Mouse (Mus musculus) kidney, adult 9 months (tissue): ENCODE measurements around the gene Arhgap29.

ENCODE experiments used
- DNase-seq: peaks from one replicate; pipeline ENCODE4 v3.0.0; 2022

Gene Arhgap29

DNA sequence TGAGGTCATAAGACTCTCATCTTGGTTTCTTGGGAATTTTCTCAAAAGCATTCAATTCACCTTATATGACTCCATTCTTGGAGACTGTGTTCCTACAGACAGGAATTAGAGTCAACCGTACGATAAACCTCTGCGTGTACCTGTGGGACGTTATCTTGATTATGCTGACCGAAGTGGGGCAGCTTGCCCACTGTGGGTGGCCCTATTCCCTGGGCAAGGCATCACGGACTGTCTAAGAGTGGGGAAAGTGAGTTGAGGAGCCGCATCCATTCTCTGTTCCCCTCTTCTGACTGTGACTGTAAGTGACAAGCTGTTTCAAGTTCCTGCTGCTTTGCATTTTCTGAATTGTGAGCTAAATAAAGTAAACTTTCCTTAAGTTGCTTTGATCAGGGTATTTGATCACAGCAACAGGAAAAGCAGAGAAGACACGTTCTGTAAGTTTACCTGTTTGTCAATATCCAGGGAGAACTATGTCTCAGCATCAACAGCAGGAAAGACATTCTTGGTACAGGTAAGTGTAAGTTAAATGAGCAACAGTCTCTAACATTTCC is at the start of gene Arhgap29:
Arhgap29 (plus strand) TSS at position 501 of the 551 bp plus-strand sequence.
- no peak for DNase-seq

DNA sequence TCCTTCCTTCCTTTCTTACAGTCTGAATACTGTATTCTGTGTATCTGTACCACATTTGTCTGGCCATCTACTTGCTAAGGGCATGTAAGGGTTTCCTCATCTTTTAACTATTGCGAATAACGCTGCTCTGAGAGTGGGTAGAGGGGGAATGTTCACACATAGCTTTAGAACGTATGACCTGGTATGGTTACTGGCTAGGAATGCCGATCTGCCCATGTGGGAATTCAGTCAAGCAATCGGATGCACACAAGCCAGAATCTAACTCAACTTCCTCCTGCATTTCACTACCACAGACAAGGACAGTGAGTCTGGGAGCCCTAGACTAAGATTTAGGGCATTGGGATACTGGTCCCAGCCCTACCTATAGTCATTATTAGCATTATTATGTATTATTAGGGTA is 49.6 kb upstream of the Arhgap29 start:
- DNase-seq, result peak; percentile 32

DNA sequence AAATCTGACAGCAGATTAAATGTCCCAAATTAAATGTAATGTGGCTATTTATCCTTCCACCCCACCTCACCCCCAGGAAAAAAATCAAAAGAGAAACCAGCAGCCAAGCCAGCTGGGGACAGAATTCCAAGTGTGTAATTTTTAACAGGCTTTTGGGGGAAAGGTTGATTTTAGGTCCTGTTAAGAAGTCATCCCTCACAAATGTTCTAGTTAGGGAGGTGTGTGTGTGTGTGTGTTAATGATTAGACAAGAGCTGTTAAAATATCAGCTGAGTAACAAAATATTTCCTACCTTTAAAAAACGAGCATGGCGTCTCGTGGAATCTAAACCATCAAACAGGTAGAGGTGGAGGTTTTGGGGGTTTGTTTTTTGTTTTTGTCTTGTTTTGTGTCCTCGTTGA is 49.1 kb upstream of the Arhgap29 start:
- peak; percentile 88 for DNase-seq

DNA sequence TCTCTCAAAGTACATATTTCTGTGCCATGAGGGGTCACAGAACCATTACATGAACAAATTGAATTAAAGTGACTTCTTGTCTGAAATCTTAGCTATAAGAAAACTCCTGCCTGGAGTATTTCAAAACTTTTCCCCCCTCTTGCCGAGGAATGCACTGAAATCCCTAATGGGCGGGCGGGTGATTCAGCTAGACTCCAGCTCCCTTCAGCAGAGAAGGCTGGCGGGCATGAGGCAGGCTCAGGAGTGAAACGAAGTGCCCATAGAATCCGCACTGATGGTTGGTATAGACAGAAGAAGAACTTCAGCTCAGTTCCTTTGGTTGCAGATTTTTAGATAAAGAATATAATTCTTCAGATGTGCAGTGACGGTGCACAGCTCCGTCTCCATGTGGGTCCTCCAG is 48.6 kb upstream of the Arhgap29 start:
- no peak for DNase-seq

DNA sequence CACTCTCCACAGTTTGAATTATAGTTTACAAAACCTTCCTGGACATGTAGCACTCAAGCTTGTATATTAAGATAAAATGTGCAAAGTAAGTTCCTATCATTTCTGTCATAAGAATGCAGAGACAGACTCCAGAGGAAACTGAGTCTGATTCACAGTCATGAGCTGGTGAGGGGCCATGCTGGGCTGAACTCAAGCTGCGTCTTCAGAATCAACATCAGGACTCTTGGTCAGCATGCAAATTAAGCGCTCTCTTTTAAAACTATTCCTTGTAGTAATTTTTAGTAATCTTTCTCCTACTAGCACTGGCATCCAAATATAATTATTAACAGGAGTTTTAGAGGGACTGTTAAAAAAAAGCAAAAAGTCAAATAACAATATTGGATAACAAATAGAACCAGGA is 47.9 kb upstream of the Arhgap29 start:
- DNase-seq, result peak; percentile 58

DNA sequence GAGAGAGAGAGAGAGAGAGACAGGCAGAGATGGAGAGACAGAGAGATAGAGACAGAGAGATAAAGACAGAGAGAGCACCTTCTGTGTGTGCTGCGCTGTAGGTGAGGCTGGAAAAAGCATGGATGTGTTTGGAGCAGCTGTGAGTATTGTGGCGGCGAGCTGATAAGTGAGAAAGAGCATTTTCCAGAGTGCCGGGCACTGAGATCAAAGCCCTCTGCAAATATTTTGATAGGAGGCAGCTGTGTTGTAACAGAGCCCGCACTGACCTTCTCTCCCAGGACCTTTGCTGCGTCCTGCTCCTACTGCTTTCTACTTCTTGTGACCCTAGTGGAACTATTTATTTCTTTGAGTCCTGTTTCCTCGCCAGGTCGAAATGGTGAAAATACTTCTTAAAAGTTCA is 45.7 kb upstream of the Arhgap29 start:
- no peak for DNase-seq

DNA sequence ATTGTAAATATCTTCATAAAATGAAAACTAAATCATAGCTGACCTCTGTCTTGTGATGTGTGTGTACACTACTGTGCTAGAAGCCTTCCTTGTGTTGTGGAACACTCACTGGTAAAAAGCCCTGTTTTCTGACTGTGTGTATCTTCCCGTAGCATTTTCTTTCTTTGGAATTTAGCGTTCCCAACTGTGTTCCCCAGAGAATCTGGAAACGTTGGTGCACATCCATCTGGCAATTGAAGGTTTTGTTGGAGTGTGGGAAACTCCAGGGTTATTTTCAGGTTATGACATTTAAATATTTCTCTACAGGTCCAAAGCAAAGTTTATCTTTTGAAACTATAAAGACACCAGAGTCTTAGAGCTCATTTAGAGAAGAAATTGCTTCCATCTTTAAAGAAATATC is 43.2 kb upstream of the Arhgap29 start:
- no peak for DNase-seq

DNA sequence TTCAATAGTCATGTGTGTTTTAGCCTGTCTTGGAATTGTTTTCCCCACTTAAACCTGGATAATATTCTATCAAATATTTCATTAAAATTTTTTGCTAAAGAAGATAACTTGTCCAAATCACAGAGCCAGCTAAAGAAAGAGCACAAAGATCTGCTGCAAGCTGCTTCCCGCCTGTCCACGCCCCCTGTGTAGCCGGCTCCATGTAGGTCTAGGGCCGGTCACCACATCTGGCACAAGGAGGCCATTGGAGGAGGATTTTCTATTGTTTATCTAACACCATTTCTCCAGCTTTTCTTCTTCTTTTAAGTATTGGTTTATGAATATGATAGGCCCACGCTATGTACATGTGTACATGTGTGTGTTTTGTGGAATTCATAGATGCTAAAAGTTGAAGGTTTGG is 38.9 kb upstream of the Arhgap29 start:
- DNase-seq, result no peak

DNA sequence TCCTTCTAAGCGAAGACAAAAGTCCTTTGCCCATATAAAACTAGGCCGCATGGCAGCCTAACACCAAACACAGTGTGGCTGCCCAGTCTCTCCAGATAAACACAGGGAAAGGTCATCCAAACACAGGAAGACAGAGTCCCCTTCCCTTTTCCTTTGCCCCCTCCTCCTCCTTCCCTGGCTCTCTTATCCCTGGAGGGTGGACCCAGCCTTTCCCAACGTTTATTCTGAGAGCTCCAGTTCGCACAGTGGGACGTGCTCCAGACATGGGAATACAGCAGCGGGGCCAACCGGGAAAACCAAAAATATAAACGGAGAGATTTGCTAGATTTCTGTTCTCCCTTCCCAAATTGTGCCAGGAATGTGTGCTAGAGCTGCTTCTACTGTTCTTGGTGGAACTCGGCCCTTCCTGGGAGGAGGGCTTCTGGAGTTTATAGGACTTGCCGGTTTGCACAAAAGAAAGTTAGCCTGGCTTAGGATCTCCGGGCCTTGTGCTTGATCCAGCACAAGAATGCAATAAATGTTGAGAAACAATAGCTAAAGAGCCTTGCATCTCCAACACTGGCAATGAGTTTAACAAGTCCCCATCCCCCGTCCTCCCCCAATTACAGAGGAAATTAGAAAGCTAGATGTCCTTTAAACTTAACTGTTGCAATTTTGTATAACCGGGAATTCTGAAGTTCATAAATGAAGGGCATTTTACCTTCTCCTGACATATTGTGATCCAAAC is 37.7 kb upstream of the Arhgap29 start:
- peak; percentile 55 for DNase-seq

DNA sequence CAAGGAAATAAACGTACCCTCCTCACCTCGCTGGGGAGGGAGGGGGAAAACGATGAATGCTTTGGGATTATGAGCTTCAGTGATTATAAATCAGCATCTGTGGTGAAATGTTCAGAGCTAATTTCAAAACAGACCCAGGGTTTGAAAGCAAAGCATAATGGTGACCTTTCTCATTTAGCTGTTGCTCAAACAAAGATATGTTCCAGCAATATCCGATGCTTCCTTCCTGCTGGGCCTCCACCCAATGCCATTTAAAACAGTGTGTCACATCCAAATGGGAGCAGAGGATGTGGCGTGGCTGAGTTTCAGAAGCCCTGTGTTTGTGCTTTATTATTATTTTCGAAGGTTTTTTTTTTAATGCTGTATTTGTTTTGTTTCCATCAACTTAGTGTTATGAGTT is 37.1 kb upstream of the Arhgap29 start:
- peak; percentile 72 for DNase-seq

DNA sequence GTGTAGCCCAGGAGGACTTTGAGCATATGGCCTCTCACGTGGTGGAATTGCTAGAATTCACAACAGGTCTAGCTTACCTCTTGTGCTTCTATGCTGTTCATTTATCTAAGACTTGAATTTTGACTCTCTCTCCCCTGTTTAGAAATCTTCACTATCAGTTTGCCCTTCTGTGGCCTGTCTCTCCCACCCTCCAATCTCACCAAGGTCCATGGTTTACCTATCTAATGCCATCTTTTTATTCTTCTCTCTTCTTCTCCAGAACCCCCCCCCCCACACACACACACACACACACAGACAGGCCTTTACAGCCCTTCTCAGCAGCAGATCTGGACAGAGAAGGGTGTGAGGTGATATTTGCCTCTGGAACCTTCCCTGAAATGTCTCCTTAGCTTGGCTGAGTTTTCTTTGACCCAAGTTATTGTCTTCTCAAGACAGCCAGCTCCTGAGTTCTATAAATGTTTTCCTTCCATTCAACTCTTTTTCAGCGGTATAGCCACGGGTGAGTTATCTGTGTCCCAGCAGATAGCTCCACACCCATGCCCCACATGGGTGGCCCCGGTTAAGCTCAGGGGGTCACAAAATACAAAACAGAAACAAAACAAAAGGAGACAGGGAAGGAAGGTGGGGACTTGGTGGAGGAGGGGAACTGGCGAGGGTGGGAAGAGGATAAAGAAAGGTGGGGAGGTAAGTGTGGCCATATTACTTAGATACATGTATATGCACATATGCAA is 35.4 kb upstream of the Arhgap29 start:
- DNase-seq, result no peak

DNA sequence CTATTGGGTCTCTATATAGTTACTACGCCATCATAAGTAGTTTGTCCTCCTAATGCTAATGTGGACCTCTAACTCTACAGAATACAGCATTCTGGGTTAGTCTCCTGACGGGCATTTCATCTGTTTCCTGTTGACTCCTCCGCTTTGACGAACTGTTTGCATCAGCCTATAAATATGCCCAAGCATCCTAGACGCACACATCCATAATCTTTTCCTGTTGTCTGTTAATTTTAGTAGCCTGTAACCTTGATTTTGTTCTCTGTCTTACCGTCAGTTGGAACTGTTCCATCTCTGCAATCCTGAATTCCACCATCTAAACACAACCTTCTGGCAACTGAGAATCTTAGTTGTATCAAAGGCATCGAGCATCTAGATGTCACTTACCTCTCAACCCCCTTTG is 34.7 kb upstream of the Arhgap29 start:
- no peak for DNase-seq

DNA sequence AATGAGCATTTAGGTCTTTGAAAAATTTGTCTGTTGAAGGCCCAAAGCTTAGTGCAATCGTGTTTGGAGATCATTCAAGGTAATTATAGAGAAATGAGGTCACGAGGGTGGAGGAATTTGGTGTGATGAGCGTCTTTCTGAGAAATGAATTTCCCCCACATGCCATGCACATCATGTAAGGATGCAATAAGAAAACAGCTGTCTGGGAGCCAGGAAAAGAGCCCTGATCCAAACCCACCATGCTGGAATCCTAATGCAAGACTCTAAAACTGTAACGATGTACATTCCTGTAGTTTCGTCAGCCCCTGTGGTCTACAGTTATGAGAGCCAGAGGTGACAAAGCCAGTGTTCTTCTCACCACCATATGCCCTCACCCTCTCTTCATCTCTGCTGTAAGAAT is 32.4 kb upstream of the Arhgap29 start:
- DNase-seq, result no peak

DNA sequence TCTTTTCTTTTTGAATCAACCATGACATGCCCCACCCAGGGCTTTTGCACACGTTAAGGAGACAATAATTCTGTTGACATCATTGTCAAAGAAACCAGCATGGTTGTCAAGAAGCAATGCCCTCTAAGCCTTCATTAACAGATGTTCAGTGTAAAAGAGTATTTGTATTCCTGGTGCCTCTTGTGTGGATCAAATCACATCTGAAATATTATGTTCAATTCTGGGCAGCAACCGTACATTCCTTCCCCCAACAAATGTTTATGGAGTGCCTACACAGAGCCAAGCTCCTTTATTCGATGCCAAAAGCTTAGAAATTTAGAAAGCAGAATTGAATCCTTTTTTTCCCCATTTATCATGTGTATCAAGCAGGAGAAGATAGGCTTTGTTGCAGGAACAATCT is 31.6 kb upstream of the Arhgap29 start:
- no peak for DNase-seq

DNA sequence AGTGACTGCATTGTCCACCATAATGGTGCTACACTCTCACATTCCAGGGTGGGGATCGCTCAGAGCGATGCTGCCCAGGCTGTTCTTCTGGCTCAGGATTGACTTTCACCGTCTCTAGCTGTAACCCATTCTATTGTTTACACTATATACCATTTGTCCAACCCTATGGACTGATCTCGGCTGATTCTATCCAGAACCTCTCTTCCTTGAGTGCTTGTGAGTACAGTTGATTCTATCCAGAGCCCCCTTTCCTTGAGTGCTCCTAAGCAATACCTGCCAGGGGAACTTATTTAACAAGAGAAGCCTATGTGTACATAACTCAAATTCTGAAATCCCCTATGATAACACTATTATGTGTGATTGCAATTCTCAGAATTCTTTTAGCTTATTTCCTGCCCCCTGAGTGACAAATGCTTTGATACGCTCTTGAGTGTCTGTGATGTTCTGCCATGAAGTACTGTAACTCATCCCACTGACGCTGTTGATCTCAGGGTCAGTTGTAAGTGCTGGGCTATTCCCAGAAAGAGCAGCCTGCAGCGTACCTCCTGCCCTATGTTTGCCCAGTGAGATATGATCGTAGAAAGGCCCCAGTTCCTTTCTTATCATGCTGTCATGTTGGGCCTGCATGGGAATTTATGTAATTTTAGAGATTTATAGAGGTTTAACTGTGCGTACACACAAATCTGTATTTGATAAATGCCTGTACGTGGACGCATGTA is 27.4 kb upstream of the Arhgap29 start:
- DNase-seq, result no peak

DNA sequence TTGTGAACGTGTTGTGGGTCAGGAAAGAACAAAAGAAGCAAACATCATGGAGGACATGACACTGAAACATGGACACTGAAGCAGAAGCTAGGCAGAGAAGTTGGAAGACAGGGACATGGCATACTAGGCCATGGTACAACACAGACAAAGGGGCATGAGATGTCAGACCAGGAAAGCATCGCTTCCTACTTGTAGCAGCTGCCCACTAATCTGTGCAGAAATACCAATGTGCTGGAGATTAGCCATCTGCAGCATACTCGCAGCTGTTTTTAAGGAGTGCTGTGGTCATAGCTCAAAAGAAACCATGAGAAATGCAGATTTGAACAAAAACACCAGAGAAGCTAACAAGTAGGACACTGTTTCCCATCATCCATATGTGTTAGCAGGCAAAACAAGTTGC is 24.7 kb upstream of the Arhgap29 start:
- no peak for DNase-seq

DNA sequence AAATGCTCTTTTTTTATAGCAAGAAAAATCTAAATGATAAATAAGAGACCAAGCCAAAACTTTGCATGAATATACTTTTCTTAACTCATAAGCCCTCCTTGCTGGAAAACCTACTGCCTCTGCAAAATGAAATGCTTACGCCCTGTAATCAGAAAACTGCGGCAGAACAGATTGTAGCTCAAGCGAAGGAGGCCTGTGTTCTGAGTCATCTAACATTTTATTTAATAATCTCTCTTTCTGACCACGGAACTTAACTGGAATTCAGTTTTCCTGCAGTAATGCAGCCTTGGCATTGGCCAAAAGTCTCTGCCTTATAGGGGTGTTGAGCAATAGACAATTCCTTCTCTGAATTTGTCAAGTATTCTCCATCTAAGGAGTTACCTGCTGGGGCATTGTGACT is 19.5 kb upstream of the Arhgap29 start:
- DNase-seq, result no peak

DNA sequence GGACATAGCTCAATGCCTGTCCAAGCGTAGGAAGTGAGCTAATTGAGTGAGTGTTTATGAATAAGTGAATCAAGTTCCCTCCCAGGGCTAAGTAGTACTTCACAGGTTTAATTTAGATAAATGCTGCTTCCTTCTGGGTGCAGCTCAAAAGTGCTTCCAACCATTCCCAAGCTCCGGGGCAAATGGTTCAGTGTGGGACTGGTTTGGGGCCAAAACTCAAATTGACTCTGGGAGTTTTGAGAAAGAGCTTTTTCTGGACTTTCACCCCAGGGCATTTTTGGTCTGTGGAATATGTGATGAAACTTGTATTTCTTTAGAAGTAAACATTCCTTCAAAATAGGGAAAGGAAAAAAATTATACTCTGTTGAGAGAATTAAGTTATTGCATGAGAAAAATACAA is 16.1 kb upstream of the Arhgap29 start:
- peak; percentile 35 for DNase-seq

DNA sequence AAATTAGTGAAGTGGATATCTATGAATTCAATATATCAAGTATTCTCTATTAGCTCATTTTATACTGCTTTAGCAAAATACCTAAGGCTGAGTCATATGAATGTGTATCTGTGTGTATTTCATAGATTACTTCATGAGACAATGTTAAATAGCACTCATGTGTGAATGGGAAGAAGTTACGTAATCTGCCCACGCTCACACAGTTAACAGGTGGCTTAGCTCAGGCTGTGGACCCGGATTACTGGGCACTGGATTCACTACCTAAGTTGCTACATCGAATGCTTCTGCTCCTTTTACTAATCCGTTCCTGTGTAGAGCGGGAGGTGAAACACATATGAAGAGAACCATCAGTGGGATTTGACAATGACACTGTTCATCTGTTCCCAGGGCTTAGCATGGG is 15.3 kb upstream of the Arhgap29 start:
- DNase-seq, result no peak

DNA sequence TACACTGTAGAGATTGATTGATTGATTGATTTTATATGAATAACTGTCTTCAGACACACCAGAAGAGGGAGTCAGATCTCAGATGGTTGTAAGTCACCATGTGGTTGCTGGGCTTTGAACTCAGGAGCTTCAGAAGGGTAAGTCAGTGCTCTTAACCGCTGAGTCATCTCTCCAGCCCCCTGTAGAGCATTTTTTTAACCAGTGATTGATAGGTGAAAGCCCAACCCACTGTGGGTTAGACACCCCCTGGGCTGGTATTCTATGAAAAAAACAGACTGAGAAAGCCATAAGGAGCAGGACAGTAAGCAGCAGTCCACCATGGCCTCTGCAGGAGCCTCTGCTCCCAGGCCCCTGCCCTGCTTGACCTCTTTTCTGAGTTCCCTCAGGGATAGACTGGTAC is 12.7 kb upstream of the Arhgap29 start:
- DNase-seq, result no peak

DNA sequence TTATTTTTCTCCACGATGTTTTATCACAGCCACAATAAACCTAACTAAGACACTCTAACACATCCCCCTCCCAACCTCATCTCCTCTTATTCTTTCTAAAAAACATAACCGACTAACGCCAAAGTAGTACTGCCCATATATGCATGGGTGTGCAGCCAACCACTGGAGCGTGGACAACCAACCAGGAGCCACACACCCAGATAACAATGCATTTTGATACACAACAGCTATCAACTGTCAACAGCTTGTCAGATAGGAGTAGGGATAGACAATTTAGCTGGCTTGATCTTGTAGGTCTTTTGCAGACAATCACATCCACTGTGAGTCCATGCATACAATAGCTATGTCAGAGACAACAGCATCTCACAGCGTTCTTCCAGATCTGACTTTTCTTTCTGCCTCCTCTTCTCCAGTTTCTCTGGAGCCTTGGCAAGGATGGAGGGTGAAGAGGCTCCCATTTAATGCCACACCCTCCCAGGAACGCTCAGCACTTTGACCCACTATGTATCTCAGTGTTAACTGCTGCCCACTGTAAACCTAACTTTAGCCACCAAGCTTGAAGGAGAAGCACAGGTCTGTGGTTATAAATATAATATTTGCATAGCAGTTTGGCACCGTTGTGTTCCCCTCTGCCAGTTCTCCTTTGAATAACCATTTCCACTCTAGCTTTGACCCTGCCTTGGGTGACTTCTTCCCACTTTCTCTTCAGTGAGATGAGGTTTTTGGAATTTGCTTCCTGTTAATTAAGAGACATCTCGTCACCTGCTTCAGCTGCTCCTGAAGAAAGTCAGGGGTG is 12.0 kb upstream of the Arhgap29 start:
- DNase-seq, result no peak

DNA sequence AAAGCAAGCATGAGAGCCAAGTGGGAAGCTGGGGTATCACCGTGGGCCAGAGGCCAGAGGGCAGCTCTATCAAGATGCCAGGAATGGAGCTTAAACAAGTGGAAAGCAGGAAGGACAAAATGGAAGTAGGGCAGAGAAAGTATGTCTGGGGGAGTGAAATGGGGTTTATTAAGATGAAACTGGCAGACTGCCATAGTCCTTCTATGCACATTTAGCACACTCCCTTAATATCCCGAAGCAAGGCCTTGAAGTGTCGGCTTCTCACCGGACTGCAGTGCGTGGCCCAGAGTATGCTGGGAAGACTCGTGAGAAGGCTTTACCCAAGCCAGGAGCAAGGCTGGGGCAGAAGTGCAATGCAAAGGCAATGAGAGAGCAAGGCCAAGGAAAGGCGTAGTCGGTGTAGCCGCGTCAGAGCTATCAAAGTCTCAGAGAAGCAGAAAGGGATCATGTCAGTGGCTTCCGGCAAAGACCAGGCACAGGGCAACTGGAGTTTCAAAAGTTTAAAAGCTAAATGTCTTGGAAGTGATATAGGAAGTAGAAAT is 11.1 kb upstream of the Arhgap29 start:
- no peak for DNase-seq

DNA sequence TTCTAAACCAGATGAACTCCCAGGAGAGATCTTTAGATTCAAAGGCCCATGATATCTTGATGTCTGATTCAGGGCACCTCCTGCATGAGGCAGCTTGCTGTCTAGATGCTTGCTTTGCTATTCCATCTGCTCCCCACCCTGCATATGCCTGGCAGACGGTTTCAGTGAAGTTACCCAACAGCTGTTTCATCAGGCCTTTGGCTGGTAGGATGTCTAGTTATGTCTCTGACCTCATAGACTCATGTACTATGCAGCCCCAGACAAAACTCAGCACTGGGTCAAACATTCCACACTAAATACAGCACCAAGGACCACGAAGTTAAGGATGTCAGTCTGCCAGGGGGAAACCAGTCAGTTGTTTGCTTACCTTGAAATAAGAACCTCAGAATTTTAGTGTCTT is 6.4 kb upstream of the Arhgap29 start:
- no peak for DNase-seq
